Mouse (Mus musculus) liver, adult 2 months (tissue): Measurements from ENCODE around the gene Psma3. TPM values are rescaled to one million over a fixed set of nuclear protein-coding genes. Genes with fewer than 3 reads are reported as not detected.

ENCODE experiments used
- DNase-seq: peaks from one replicate; pipeline ENCODE4 v3.0.0-alpha.2; 2011; ENCODE audit warnings: low read depth, low spot score; ENCODE audit errors: extremely low read depth
- H3K27ac ChIP-seq: fragments of 200-500 bp; replicated peaks from 2 replicates; pipeline ENCODE4 v1.5.1; 2012; ENCODE audit warnings: low read depth, mild to moderate bottlenecking, control low read depth, inconsistent platforms, low read length; ENCODE audit not compliant: insufficient read depth
- H3K27me3 ChIP-seq: fragments of 200-500 bp; 2 replicates; pipeline ENCODE4 v1.6.1; 2012; ENCODE audit warnings: mild to moderate bottlenecking, moderate library complexity, low read length, inconsistent platforms; ENCODE audit not compliant: control insufficient read depth, insufficient read depth
- H3K36me3 ChIP-seq: fragments of 200-500 bp; 2 replicates; pipeline ENCODE4 v1.6.1; 2012; ENCODE audit warnings: low read length, inconsistent platforms; ENCODE audit not compliant: control insufficient read depth, insufficient read depth
- H3K4me1 ChIP-seq: fragments of 200-500 bp; 2 replicates; pipeline ENCODE4 v1.6.1; 2011; ENCODE audit warnings: low read length; ENCODE audit not compliant: control insufficient read depth, insufficient read depth
- H3K4me3 ChIP-seq: fragments of 200-500 bp; 2 replicates; pipeline ENCODE4 v1.5.1; 2011; ENCODE audit warnings: low read depth, mild to moderate bottlenecking, control low read depth, low read length, moderate library complexity; ENCODE audit not compliant: insufficient read depth
- H3K79me2 ChIP-seq: fragments of 200-500 bp; 2 replicates; pipeline ENCODE4 v1.6.1; 2012; ENCODE audit warnings: inconsistent platforms, mild to moderate bottlenecking, low read length, moderate library complexity; ENCODE audit not compliant: control insufficient read depth, insufficient read depth
- H3K9ac ChIP-seq: fragments of 200-500 bp; 2 replicates; pipeline ENCODE4 v1.6.1; 2012; ENCODE audit warnings: low read depth, mild to moderate bottlenecking, control low read depth, inconsistent platforms, low read length
- CTCF ChIP-seq: fragments of 200-500 bp; IDR thresholded peaks from 2 replicates; pipeline ENCODE4 v1.5.1; 2011; ENCODE audit warnings: low read depth, low read length, control low read depth
- POLR2A ChIP-seq: fragments of 200-500 bp; IDR thresholded peaks from 2 replicates; pipeline ENCODE4 v1.6.1; 2011; ENCODE audit warnings: low read length, control low read depth; ENCODE audit not compliant: insufficient read depth; ENCODE audit errors: extremely low read depth
- WGBS: fragments of 180-500 bp; shearing (Covaris S2); methylation state at CpG from one replicate; pipeline ENCODE4 v1.1.7; 2018; 5-methylcytosine and 5-hydroxymethylcytosine counted together
- polyA plus RNA-seq: library from polyadenylated mRNA; depleted of rRNA; stranded (reverse); fragments of >200 nt; gene quantifications from 2 replicates; pipeline ENCODE4 v1.2.3, GENCODE M21; 2012; rRNA removed
- total RNA-seq: library from RNA; depleted of rRNA; stranded (reverse); fragments of >200 nt; gene quantifications from 2 replicates; pipeline ENCODE4 v1.2.3, GENCODE M21; 2014; rRNA removed

Psma3 gene
- total RNA-seq (204 and 240 TPM in 2 replicates), polyA plus RNA-seq (27.7 and 28.9 TPM in 2 replicates)

- Histone ChIP-seq H3K9ac (peak within 1 kb of the TSS; percentile 83), H3K4me1 (peaks cover 18% of the 10 kb centered on the region), H3K4me3 (peak within 1 kb of the TSS; percentile 70), H3K27ac (peak within 1 kb of the TSS; percentile 82), H3K79me2 (peaks cover 21% of the 10 kb centered on the region; the same call in 1 of the 2 replicates), H3K27me3 (no peaks in the 10 kb centered on the region), H3K36me3 (peaks cover 6% of the 10 kb centered on the region)
- no peak for TF ChIP-seq CTCF
- TF ChIP-seq POLR2A: peak; percentile 89
- WGBS: under 1% methylated on average over 71 of the region's 71 CpGs
- peak; percentile 96 for DNase-seq
These were observed at the start of gene Psma3 for GRCm38 (mm10) chr12:70974441-70975266. Psma3 (plus strand) TSS chr12:70974621.

GRCm38 (mm10) chr12:70929781-70930180 lies 44.6 kb upstream of the Psma3 start:
- DNase-seq: no peak
- H3K4me1 ChIP-seq: no peaks in the 10 kb centered on the region
- no peak overlapping the region for H3K27ac ChIP-seq
- TF ChIP-seq POLR2A: no peak
- no peak for TF ChIP-seq CTCF
- no peaks in the 10 kb centered on the region for H3K27me3 ChIP-seq
- H3K9ac ChIP-seq: no peak overlapping the region
- WGBS: 62% methylated on average over 4 of the region's 4 CpGs
- H3K36me3 ChIP-seq: no peaks in the 10 kb centered on the region
- H3K79me2 ChIP-seq: no peaks in the 10 kb centered on the region
- no peak overlapping the region for H3K4me3 ChIP-seq

GRCm38 (mm10) chr12:70937150-70937549 lies 37.3 kb upstream of the Psma3 start:
- DNase-seq: no peak

GRCm38 (mm10) chr12:70937571-70938384 lies 36.6 kb upstream of the Psma3 start, which contains the start of gene Actr10:
Actr10 (plus strand) TSS chr12:70937857.
- peak; percentile 65 for TF ChIP-seq POLR2A
- TF ChIP-seq CTCF: no peak
- Histone ChIP-seq H3K79me2 (peaks cover 8% of the 10 kb centered on the region), H3K9ac (peak within 1 kb of the TSS; percentile 97), H3K27ac (peak within 1 kb of the TSS; percentile 78), H3K27me3 (no peaks in the 10 kb centered on the region), H3K4me1 (peaks cover 2% of the 10 kb centered on the region; the same call in 1 of the 2 replicates), H3K4me3 (peak within 1 kb of the TSS; percentile 95), H3K36me3 (peaks cover 5% of the 10 kb centered on the region; the same call in 1 of the 2 replicates)
- WGBS: under 1% methylated on average over 59 of the region's 59 CpGs
- peak; percentile 64 for DNase-seq

More at GRCm38 (mm10) chr12:70937150-70937549, 37.3 kb upstream of the Psma3 start:
- Histone ChIP-seq H3K4me3 (peak overlapping the region; percentile 95), H3K27me3 (no peaks in the 10 kb centered on the region), H3K27ac (peak overlapping the region; percentile 78), H3K9ac (peak overlapping the region; percentile 75), H3K79me2 (peaks cover 8% of the 10 kb centered on the region), H3K36me3 (no peaks in the 10 kb centered on the region; the same call in 1 of the 2 replicates), H3K4me1 (peaks cover 2% of the 10 kb centered on the region; the same call in 1 of the 2 replicates)
- no peak for TF ChIP-seq CTCF
- TF ChIP-seq POLR2A: no peak
- WGBS: 25% methylated on average over 12 of the region's 12 CpGs

- H3K27ac ChIP-seq: no peak overlapping the region
- TF ChIP-seq POLR2A: no peak
- TF ChIP-seq CTCF: no peak
These were observed 33.6 kb upstream of the Psma3 start for GRCm38 (mm10) chr12:70940806-70941205.

More at GRCm38 (mm10) chr12:70940806-70941205, 33.6 kb upstream of the Psma3 start:
- Histone ChIP-seq H3K4me3 (no peak overlapping the region), H3K36me3 (peaks cover 15% of the 10 kb centered on the region), H3K9ac (no peak overlapping the region), H3K27me3 (no peaks in the 10 kb centered on the region), H3K4me1 (peaks cover 2% of the 10 kb centered on the region; the same call in 1 of the 2 replicates), H3K79me2 (peaks cover 8% of the 10 kb centered on the region)
- WGBS: 97% methylated on average over 7 of the region's 7 CpGs
- no peak for DNase-seq
